Mouse (Mus musculus) B cell, adult 2 months (primary cell): Measurements from ENCODE around the gene Fam172a.

ENCODE experiments used
- DNase-seq, 2 experiments: peaks; one replicate each; pipeline ENCODE4 v3.0.0; 2022

The Fam172a gene

GRCm38 (mm10) chr13:77977121-77977520, 275.3 kb downstream of the Fam172a start:
- DNase-seq: no peak

GRCm38 (mm10) chr13:77982105-77982851, 280.4 kb downstream of the Fam172a start:
- DNase-seq: peak; percentile 17 to 28

DNA sequence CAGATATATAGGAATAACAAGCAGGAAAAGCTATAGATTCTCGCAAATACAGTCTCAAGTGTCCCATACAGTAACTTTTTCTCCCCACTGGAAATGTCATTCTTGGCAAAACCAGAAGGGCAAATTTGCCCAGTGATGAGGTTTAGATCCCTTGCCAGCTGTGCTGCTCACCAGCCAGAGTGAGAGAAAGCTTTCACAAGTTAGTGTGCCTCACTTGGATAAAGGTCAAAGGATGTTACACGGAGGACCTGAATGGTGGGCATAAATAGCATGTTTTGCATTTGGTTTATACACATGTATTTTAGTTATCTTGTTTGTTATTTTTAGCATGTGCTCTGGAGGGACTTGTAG, 281.0 kb downstream of the Fam172a start:
- no peak for DNase-seq

GRCm38 (mm10) chr13:77991189-77991886, 289.5 kb downstream of the Fam172a start:
- DNase-seq: no peak

DNA sequence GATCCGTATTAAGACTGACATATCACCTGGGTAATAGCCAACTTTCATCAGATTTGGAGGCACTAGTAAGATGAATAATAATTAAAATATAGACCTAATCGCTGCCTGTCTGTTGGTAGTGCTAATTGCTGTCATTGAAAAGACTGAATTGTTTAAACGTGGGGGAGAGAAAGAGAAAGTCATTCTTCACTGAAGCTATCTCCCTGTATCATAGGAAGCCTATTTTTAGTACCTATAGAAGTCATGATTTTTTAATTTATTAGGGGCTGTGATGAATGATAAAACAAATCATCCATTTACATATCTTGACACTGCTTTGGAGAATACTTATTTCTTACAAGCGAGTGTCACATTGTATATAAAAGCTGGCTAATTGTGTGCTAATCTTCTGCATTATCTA, 302.8 kb downstream of the Fam172a start:
- no peak for DNase-seq

DNA sequence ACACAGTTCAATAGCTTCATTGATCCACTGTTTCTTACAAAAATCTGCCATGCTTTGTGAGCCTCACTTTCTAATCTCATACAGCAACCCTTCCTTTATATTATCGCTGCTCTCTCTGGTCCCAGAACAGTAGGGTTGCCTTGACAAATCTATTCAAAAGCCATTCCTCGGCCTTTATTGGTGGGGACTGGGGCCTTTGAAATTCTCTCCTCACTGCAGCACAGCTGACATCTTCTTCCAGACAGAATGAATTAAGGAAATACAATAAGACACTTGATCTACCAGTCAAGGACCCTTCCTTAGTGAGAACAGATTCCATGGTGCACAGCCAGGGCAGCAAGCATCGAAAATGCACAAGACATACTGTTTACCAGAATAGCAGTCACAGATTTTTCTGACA, 303.5 kb downstream of the Fam172a start:
- no peak for DNase-seq

GRCm38 (mm10) chr13:78010176-78010575, 308.3 kb downstream of the Fam172a start:
- DNase-seq: no peak

DNA sequence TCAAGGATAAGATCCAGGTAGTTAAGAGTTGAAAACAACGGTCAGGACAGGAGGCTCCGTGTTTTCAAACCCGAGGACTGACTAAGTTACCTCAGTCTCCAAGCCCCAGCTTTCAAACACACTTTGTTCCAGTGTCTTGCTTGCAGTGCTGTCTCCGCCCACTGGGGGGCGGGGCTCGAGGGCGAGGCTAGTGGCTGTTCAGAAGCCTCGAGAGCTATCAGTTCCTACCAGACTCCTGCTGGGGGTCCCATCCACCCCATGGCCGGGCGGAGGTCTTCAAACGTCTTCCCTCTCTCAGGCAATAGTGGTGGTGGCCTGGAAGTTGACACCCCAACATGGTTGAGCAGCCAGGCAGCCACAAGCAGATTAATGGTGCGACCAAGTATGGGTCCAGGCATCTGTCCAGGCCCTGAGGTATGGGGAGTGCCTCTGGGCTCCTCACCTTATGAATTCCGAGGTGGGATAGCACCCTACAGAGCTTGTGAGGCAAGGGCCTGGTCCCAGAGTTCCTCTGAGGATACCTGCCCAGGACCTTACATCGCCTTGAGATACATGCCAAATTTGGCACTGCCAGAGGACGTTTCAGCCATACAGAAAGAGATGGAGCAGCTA, 323.0 kb downstream of the Fam172a start, which contains the start of gene Pou5f2:
TSS of gene Pou5f2 (plus strand) at position 220 of the 612 bp plus-strand sequence.
- DNase-seq: peak; percentile 40 to 50

DNA sequence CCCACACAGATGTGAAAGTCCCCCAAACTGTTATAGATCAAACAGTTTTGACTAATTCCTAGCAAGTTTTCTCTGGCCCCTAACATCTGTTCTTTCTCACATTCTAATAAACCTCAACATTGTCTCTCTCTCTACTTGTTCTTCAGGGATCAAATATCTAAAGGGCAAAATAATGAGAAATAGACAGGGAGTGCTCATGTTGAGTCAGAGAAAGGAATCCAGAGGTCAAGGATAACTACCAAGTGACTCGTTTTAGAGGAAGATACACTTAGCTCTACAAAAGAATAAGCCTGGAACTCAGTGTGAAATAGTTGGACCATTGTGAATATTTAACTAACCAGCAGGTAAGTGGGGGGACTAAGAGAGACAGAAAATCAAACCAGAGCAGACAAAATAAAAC, 331.0 kb downstream of the Fam172a start:
- no peak for DNase-seq

DNA sequence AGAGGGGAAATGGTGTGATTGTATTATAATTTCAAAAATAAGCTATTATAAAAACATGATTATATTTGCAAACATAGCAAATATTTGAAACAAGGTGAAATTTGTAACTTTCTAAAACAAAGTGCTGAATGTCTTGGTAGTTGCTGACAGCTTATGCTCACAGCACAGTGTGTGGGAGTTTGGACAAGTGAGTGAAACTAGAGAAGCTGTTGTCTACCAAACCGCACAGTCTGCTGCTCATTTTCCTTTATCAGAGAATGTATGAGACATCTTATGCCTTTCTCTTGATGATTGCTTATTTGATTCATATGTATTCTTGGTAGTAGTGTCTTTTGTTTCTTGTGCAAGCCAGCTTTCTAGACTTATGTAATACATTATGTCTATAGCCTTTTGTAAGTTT, 335.4 kb downstream of the Fam172a start:
- DNase-seq: no peak

GRCm38 (mm10) chr13:78043203-78043602, 341.4 kb downstream of the Fam172a start:
- DNase-seq: peak; percentile 19 to 36

DNA sequence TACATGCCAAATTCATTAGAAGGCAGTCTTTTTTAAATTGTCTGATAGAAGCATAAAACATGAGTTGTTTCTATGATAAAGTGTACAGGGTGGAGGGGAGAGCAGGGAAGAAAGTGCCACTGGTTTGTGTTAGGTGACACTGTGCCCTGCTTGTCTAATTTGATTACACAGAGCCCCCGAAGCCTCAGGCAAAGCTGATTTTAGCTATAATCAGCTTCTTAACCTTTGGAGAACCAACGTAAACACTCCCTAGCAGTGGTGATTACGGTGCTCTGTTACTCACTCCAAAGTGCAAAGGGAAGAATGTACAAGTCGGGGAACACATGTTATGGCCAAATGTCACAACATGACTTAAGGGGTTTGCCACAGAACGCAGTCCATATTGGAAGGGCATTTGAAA, 343.3 kb downstream of the Fam172a start:
- DNase-seq: no peak

DNA sequence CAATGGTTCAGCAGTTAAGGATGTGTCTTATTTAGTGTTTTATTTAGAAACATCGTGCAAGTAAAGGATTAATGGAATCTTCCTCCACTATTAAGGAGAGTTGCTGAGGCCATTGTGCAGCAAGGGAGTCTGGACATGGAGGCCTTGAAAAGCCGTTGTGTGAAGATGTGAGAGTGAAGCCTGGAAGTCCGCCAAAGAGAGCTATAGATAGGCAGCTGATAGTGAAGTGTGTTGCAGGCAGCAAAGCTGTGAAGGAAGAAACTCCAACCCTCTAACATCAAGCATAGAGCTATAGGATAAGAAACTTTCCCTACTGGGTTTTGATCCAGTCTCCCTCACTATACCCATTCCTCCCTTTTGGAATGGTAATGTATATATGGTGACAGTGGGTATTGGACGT, 385.9 kb downstream of the Fam172a start:
- no peak for DNase-seq

- no peak for DNase-seq
Measured at GRCm38 (mm10) chr13:78090701-78091100, 388.9 kb downstream of the Fam172a start.

DNA sequence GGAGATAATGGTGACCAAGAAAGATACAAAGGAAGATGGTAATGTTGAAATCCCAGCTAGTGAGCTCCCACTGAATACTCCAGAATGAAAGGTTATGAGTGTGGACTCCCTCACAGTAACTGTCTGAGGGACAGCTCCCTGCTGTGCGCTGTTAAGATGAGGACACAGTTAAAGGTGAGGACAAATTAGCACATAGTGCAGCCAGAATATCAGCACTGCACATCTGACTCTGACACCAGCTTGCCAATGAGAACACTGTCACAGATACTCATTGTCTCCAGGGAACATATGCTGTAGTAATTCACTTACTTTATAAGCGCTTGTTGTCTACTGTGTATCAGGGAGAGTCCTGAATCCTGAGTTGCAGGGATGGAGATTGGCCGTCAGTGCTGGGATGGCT, 390.1 kb downstream of the Fam172a start:
- no peak for DNase-seq

GRCm38 (mm10) chr13:78094352-78094751, 392.5 kb downstream of the Fam172a start:
- no peak for DNase-seq

- no peak for DNase-seq
Measured at GRCm38 (mm10) chr13:78095071-78095973, 393.5 kb downstream of the Fam172a start.

DNA sequence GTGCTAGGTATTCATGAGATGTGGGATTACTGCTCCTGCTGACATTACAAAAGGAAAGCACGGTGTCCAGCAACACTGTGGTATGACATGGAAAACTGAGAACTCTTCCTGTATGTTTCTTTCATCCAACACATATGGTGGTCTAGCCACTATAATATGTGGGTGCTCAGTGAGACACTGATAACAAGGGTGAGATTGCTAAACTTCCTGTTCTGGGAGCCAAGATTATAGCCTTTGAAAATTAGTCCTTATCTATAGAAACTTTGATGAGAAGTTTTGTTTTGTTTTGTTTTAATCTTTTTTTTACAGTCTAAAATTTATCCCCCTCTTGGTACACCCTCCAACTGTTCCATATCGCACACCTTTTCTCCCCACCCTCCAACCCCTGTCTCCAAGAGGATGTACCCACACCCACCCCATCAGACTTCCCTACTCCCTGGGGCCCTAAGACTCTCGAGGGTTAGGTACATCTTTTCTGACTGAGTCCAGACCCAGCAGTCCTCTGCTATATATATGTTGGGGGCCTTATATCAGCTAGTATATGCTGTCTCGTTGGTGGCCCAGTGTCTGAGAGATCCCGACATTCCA, 397.1 kb downstream of the Fam172a start:
- no peak for DNase-seq

DNA sequence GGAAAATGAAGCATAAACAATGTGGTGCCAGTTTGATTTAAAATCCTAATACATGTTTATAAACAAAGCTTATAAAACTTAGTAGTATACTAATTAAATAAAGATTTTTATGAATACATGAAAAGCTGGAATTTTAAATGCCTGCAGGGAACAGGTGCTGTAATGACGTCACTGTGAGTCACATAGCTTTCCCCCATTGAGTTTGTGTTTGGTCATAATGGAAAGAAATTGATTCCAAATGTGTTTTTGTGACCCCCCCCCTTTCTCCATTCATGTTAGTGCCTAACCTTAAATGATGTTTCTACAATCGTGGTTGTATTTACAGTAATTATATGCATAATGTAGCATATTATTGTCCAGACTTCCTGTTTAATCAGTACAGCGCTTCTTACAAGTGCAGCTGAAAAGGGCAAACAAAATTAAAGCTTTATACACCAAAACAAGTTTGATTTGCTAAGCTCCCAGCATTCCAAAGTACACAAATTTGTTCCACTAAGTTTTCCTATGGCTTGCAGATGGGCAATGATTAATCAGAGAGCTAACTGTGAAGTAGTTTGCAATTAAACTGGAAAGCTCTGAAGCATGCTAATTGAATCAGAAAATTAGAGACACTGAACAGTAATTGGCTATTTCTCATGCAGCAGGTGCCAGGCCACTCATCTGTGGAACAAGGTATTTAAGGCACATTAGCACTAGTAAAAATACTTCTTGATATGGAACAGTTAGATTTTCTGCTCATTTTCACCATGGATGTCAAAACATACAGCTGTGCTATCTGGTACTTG, 398.1 kb downstream of the Fam172a start:
- no peak for DNase-seq

DNA sequence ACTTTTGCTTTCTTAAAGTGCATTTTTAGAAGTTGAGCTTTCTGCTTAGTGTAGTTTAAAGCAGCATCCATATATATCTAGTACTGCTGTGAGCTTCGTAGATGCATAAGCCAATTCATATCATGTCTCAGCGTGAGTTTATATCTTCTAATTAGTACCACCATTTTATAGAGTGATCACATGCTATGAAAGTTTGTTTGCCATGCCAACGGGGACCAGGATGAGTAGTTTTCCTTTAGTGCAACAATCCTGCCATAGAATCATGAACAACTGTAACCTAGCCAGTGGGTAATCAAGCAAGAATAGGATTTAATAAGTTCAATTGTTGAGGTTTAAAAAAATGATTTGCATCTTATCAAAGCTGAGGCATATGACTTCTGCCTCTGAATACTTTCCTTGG, 398.8 kb downstream of the Fam172a start:
- no peak for DNase-seq

DNA sequence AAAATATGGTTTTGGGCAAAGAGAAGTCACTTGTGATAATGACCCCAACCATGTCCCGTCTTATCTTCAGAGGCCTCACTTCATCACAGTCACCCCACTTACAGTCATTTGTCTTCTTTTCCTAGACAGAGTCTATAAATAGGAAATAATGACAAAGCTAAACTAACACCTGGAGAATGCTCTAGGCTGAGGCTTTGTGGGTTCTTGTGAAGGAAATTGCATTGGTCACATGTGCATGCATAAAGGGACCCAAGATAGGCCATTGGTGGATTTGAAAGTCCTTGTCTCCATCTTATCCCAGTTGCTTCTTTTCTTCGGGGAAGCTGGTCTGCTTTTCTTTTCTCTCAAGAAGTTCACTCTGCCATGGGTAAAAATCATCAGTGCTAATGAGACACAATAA, 400.5 kb downstream of the Fam172a start:
- no peak for DNase-seq

DNA sequence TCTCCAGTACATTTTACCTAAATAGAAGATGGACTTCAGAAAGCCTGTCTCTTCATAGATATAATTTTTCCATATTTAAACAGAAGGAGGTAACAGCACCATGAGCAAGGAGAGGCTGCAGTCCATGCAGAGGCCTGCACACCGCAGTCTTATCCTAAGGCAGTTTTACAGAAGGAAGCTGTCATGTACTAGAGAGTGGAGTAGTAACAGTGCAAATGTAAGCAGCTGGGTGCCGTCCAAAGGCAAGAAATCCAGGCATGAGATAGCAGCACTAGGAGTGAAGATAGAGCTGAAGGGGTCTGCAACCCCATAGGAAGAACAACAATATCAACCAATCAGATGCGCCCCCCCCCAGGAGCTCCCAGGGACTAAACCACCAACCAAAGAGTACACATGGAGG, 403.0 kb downstream of the Fam172a start:
- DNase-seq: no peak
